Mouse (Mus musculus) gastrocnemius, postnatal 25 days (tissue): ENCODE data around the gene Gm8909. TPM values are rescaled to one million over a fixed set of nuclear protein-coding genes. Genes with fewer than 3 reads are reported as not detected.
"Not testable (repeated sequence)": the region's sequence is repeated elsewhere in the genome, so short reads cannot be mapped to it uniquely, and the experiment has no call there.

Experiments used
- DNase-seq: peaks from one replicate; pipeline ENCODE4 v3.0.0; 2022
- long read RNA-seq, 2 experiments: library from polyadenylated mRNA; stranded (forward); transcript quantifications; one replicate each; pipeline ENCODE4 v2.0.0; 2021
- total RNA-seq, 2 experiments: library from RNA; stranded (reverse); gene quantifications; 1 replicate in 1 of 2; 2 replicates in 1 of 2; pipeline ENCODE4 v1.2.3; 2021

Gene Gm8909
- not detected for total RNA-seq
- long read RNA-seq, experiment 1: 0 reads
- long read RNA-seq, experiment 2: 0 reads

DNA sequence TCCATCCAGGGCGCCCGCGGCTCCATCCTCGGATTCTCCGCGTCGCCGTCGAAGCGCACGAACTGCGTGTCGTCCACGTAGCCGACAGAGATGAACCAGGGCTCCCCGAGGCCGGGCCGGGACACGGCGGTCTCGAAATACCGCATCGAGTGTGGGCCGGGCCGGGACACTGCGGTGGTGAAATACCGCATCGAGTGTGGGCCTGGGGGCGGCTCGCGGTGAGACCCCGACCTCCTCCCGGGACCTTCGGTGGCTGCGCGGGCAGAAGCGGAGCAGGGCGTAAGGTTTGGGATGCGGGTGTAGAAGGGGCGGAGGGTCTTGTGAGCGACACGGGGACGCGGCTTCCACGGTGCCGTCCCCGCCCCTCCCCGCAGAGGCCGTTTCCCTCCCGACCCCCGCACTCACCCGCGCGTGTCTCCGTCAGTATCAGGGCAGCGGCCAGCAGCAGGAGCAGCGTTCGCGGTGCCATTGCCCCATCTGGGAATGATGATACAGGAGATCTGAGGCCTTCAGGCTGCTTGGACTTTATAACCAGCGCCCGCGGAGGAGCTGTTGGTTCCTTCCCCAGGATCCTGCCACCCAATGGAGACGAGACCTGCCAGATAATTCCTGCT lies at the start of gene Gm8909:
Gene Gm8909 (minus strand): TSS at position 499 of the 614 bp plus-strand sequence.
- DNase-seq: no peak

DNA sequence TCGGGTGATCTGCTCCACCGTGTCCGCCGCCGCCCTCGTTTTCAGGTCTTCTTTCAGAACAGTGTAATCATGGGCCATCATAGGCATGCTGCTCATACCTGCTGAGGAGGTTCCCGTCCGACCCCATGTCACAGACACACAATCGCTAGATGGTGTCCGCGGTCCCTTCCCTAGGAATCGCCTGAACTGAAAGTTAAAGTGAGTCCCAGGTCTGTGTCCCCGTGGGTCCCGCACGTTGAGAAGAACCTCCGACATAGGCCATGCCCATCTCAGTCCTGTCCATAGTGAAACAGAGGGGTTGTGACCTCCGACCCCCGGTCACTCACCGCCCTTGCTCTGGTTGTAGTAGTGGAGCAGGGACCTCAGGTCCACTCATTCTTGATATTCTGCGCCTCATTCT lies 47.2 kb upstream of the Gm8909 start:
- DNase-seq: no peak

DNA sequence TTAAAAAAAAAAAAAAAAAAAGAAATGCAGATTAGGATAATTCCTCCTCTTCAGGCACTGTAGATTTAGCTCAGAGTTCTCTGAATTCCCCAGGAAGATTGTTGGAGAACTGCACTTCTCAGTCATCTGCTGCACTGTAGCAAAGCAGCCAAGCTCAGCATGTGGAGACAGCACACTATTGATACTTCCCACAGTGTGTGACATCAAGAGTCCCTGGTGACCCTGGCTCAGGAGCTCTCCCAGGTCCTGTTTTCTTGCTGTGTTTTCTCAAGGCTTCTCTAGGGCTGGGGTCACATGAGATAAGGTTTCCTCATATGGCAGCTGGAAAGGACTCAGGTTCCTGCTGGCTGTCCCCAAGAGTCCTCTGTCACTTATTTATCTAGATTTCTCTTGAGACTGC lies 38.5 kb upstream of the Gm8909 start:
- DNase-seq: no peak

DNA sequence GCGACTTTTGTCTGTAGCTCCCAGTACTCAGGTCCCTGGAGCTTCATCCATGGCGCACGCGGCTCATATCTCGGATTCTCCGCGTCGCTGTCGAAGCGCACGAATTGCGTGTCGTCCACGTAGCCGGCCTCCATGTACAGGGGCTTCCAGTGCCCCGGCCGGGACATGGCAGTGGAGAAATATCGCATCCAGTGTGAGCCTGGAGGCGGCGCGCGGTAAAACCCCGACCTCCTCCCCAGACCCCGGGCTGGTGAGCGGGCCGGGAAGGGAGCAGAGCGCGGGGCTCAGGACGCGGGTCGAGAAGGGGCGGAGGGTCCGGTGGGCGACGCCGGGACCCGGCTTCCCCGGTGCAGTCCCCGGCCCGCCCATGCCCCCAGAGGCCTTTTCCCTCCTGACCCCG lies 37.5 kb upstream of the Gm8909 start:
- no peak for DNase-seq

DNA sequence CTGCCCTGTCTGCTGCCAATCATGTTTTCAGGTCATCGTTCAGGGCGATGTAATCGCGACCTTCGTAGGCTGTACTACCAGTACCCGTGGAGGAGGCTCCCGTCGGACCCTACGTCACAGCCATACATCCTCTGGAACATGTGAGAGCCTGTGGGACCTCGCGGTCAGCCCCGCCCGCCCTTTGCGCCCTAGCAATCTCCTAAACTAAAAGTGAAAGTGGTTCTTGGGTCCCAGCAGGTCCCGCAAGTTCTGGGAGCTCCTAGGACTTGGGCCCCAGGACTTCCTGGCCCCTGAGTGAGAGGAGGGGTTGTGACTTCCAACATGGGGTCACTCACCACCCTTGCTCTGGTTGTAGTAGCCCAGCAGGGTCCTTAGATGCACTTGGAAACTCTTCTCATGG lies 37.1 kb upstream of the Gm8909 start:
- no peak for DNase-seq

DNA sequence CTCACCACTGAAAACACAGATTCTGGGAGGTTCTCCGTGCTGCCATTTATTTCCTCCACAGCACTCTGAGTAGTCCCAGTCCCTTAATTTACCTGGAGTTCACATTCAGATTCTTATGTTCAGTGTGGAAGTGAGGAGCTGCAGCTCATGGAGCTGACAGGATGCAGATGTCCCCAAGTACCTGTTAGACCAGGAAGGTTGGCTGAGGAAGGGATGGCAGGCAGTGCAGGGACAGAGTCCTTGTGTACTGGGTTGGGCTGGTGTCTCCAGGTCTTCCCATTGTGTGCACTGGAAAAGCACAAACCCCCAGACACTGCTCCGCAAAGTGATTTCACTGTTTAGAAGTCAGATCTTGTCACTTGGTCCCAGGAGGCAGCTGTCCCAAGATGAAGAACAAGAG lies 33.5 kb upstream of the Gm8909 start:
- no peak for DNase-seq

DNA sequence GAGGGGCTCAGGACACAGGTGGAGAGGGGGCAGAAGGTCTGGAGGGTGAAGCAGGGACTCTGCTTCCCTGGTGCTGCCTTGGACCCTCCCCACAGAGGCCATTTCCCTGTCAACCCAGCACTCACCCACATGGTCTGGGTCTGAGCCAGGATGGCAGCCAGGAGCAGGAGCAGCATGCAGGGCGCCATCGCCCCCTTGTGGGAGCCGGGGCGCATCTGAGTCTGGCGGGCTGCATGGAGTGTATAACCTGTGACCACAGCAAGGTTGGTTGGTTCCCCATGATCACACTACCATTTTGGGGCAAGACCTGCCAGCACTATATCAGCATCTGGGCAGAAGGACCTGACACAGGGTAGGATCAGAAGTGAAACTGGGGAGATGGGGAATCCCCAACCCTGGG lies 30.0 kb upstream of the Gm8909 start:
- DNase-seq: no peak

DNA sequence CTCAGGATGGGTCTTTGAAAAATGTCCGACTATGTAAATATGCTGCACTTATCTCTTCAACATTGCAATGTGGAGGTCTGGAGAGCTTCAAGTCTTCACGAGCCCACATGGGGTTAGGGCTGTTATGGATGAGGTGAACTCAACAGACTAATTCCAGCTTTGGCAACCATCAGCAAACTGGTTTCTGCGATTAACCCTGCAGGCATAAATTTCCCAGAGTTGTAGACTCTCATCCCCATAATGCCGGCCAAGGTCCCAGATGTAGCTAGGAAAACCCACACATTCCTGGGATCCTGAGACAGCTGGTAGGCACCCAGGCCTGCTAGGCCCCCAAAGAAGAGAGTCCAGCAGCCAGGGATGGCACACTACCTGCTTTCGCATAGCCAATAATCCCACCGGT lies 26.1 kb upstream of the Gm8909 start:
- no peak for DNase-seq

DNA sequence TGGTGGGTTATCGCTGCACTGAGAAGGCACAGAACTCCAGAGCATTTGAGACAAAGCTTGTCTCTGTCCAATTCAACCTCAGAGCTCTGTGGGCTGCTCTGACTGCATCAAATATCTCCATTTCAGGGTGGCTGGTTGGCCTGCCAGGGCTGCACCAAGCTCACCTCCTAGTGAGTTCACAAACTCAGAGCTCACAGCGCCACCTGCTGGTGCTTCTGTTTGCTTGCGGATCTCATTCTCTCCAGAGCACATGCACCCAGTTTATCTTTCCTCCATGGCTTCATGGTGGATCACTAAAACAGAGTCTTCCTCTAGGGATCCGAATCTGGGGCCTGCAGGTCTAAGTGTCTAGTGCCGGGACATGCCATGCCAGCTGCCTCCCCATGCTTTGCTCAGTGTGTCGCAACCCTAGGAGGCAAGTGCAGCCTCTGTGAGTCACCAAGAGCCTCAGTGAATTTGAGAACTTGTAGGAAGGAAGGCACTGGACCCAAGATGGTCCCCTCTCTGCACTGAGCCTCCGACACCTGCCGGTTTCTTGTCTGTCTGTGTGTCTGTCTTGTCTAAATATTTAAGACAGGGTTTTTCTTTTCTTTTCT lies 25.3 kb upstream of the Gm8909 start:
- no peak for DNase-seq

DNA sequence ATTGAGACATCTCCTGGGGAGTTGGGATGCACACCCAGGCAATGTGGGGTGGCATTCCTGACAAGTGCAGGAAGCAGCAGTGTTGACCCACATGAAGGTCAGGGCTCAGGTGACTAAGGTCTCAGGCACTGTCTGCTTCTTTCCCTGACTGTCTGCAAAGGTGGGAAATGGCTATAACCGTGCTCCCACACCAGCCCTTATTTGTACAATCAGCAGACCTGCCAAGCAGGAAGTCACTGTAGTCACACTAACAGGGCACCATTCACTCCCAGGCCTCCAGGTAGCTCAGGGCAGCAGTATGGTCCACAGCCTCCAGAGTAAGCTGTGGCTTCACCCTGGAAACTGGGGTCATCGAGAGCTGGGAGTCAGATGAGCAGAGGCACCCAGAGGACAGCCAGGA lies 24.0 kb upstream of the Gm8909 start:
- DNase-seq: no peak

DNA sequence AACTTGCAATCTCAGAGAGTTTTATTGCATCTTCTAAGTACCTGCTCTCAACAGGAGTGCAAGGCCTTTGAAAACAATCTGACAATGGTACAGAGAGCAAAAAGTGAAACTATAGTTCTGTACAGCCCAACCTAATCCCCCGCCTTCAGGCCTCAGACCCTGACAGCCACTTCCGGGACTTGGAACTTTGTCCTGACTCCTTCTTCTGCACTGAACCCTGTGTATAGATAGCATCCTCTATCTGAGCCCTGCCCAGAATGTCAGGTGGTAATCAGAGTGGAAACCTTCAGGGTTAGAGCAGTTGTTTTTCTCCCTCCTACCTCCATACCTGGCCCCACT lies 21.8 kb upstream of the Gm8909 start, which contains the start of gene H2-T3:
Gene H2-T3 (minus strand): TSS at position 119 of the 339 bp plus-strand sequence.
- no peak for DNase-seq

DNA sequence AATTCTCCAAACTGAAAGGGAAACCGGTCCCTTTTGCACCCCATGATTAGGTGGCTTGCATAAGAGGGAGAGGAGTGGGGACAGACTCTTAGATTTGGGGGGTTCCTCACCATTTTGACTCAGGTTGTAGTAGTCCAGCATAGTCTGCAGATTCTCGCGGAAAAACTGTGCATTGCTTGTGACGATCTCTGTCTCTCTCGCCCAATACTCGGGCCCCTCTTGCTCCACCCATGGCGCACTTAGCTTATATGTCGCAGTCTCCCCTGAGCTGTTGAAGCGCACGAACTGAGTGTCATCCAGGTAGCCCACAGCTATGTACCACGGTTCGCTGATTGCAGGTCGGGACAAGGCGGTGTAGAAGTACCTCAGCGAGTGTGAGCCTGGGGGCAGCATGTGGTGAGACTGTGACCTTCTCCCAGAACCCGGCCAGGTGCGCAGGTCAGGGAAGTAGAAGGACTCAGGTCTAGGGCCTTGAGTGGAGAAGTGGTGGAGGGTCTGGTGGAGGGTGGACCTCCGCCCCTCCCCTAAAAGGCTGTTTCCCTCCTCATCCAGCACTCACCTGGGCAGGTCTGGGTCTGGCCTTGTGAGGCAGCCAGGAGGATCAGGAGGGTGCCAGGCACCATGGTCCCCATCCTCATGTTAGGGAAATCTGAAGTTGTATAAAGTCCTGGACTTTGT lies 21.3 kb upstream of the Gm8909 start:
- DNase-seq: no peak

DNA sequence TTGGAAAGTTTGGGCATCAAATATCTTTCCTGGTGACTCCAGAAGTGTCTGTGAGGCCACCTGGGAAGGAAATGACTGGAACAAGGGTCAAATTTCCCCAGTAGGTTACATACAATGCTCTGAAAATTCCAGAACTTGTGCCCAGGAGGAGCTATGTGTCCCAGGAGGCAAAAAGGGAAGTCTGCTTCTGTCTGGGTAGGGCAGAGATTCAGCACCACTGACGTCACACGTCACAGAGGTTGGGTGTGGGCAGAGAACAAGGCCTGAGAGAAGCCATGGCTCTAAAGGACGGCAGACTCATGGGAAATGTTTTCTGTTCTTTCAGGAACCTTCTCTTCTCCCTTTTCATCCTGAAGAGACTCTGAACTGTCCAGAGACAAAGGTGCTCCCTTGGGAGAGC lies 19.2 kb upstream of the Gm8909 start:
- no peak for DNase-seq

DNA sequence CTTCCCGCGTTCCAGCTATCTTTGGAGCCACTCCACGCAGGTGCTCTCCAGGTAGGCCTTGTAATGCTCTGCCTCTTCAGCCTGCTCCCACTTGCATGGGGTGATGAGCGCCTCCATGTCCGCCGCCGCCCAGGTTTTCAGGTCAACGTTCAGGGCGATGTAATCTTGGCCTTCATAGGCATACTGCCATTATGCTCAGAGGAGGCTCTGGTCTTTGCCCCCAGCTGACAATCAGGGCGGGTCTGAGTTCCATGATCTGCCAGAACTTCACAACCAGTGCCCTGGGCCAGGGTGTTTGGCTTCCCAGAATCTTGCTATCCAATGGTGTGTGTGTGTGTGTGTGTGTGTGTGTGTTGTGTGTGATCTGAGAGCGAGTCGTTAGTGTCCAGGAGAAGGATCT lies 13.9 kb upstream of the Gm8909 start:
- no peak for DNase-seq

DNA sequence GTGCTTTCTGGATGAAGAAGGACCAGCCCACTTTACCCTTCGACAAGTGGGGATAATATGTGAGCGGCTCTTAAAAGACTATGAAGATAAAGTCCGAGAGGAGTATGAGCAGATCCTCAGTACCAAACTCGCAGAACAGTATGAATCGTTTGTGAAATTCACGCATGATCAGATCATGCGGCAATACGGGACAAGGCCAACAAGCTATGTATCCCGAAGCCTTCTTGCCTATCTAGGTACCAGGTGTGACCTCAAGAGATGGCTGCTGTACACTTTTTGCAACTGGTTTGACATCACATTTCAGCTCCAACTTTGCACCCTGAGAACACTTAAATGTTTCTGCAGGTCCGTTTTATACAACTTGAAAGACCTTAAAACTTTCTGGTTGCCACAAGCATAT lies 11.1 kb upstream of the Gm8909 start:
- not testable (repeated sequence) for DNase-seq

DNA sequence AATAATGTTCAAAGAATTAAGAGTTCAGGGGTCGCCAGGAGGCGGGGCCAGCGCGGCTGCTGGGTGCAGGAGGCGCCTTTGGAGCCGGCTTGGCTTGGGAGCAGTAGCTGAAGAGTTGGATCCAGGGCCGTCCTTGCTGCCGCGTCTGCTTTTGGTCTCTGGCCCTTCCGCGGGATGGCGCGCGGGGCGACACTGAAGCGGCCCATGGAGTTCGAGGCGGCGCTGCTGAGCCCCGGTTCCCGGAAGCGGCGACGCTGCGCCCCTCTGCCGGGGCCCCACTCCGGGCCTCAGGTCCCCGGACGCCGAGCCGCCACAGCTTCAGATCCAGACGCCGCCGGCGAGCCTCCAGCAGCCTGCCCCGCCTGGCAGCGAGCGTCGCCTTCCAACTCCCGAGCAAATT lies 10.6 kb upstream of the Gm8909 start:
- DNase-seq: not testable (repeated sequence)

DNA sequence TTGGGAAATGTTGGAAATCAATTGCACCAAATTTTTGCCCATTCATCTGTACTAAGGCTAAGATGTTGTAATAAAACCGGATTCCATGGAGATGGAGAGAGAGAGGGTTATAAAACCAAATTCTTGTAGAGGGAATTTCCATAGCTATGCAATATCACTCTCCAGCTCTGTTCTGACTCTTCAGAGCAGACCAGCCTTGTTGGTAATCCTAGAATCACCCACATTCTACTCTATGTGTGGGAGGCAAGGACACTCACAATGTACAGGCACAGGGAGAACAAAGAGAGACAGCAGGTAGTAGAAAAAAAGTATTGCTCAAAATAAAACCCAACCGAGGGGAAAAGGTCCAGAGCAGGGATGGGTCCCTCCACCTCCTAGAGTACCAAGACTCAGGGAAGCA lies 7.8 kb upstream of the Gm8909 start:
- not testable (repeated sequence) for DNase-seq

DNA sequence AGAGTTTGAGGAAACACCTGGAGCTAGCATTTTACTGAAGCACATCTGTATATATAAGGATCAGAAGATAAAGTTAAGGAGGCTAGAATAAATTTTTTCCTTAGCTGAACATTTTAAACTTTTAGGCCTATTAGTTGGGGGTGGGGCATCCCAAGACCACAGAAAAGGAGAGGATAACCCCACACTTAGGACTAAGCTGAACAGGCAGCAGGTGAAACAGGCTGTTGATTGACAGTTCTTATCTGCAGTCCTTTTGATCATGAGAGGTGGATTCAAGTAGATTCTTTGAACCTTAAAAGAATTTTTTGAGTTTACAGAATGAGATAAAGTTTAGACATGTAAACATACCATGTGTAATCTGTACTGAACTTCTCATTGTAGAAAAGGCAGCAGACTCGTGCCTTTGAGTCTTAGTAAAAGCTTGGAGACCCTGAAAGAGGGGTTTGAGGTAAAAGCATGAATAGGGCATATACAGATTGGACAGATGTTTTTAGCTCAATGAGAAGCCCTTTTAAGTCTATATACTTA lies 2.0 kb upstream of the Gm8909 start:
- DNase-seq: no peak

DNA sequence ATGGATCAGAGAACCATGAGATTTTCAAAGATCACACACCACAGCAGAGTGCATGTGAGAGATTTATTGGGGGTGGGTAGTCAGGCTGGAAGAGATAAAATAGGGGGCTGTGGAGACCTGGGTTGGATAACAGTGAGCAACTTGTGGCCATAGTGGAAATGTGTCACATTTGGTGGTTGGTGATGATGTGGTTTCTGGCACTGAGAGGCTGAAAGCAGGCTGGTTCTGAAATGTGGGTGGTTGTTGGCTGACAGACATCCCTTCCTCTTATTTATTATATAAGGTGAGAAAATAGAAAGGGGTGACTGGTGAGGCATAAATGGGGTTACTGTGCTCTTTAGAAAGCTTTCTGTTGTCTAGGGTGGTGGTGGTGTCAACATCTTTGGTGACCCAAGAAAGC lies 1.4 kb upstream of the Gm8909 start:
- no peak for DNase-seq

DNA sequence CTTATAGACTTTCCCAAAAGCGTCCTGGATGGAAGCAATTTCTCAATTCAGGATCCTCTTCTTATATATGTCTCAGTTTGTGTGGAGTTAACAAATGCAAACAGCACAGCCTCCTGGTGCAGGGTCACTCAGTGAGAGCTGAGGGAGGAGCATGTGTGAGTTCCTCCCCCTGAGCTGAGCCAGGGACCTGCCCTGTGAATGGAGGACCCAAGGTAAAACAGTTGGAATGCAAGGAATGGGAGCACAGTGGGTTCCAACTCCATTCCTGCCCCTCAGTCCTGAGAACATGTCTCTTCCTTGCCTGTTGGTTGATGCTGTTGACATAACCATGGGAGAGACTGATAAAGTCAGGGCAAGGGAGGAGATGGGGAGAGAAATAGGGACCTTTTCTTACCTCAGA lies 757 bp upstream of the Gm8909 start:
- DNase-seq: not testable (repeated sequence)

DNA sequence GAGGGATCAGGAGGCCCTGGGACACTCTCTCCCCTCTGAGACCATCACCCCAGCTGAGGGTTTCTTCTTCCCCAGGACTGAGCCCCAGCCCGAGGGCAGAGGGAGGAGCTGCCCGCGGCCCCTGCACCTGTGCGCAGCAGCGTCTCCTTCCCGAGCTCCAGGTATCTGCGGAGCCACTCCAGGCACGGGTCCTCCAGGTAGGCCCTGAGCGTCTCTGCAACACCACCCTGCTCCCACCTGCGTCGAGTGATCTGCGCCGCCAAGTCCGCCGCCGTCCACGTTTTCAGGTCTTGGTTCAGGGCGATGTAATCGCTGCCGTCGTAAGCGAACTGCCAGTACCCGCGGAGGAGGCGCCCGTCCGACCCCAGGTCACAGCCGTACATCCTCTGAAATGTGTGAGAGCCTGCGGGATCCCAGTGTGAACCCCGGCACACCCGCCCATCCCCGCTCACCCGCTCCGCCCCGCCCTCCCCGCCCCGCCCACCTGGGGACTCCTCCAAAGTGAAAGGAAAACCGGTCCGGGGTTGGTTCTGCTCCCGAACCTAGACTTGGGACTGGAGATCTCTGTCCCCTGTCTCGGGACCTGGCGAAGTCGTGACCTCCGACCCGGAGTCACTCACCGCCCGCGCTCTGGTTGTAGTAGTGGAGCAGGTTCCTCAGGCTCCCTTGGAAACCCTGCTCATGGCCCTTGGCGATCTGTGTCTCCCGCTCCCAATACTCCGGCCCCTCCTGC lies 865 bp downstream of the Gm8909 start:
- no peak for DNase-seq

DNA sequence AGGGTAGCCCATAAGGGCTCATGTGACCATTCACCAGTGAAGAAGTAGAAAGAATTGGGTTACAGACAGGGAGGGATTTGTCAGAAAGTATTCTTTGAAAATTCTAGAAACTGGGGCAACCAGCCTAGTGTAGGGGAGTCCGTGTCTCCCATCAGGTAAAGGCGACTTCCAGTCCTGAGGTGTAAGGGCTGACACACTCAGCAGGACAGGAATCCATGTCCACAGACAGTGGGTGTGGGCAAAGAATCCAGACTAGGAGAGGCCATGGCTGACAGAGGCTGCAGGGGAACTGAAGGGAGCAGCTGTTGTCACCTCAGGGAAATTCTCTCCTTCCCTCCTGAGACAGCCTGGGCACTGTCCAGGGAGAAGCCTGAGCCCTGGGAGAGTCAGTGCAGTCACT lies 1.4 kb downstream of the Gm8909 start:
- not testable (repeated sequence) for DNase-seq
